Mouse (Mus musculus): ENCODE data around the gene Fam19a1.

DNA sequence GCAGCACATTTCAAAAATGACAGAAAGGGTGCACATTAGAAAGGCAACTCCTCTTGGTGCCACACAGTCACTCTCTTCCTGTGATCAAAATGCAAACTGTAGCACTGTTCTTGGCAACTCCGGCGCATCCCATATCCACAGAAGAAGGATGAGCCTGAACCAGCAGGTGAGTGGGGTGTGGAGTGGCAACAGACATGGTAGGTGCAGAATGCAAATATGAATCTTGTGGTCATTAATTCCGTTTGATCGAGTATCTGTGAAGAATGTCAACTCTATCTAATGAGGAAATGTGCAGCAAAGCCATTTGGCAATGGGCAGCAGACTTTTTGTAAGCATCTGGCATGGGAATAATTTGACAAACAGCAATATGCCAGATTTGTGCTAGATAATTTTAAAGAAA lies 437.5 kb downstream of the Fam19a1 start:
- TF ChIP-seq EP300 (optimal IDR thresholded peaks at IDR 0.05) (no peak), CTCF (IDR thresholded peaks at IDR 0.05; ENCODE audit: low read depth) (no peak)
